Mouse (Mus musculus): Measurements from ENCODE around the gene H2-K1. TPM values are rescaled to one million over a fixed set of nuclear protein-coding genes. Genes with fewer than 3 reads are reported as not detected.

H2-K1 gene
- polyA plus RNA-seq (2012; rRNA removed) = 72.2 and 79.0 TPM in 2 replicates

- Histone ChIP-seq H3K4me1 (ENCODE audit: control insufficient read depth, insufficient read depth, low read length) (no peaks in the 10 kb centered on the region), H3K4me3 (ENCODE audit: insufficient read depth, low read length) (peak within 1 kb of the TSS; percentile 13), H3K27ac (ENCODE audit: insufficient read depth, low read length) (no peak within 1 kb of the TSS)
- peak; percentile 81 for TF ChIP-seq POLR2A (IDR thresholded peaks at IDR 0.05; ENCODE audit: extremely low read depth, insufficient read depth, low read length)
- no peak for TF ChIP-seq CTCF (IDR thresholded peaks at IDR 0.05; ENCODE audit: extremely low read depth, insufficient read depth, low read length)
Observed at GRCm38 (mm10) chr17:34000150-34000537, at the start of gene H2-K1. Gene H2-K1, minus strand, starts transcription at chr17:34000347.

GRCm38 (mm10) chr17:34047404-34048050 lies 47.4 kb upstream of the H2-K1 start:
- Histone ChIP-seq H3K4me1 (ENCODE audit: control insufficient read depth, insufficient read depth, low read length) (no peaks in the 10 kb centered on the region), H3K27ac (ENCODE audit: insufficient read depth, low read length) (no peak overlapping the region), H3K4me3 (ENCODE audit: insufficient read depth, low read length) (no peak overlapping the region)
- TF ChIP-seq CTCF (IDR thresholded peaks at IDR 0.05; ENCODE audit: extremely low read depth, insufficient read depth, low read length) (no peak), POLR2A (IDR thresholded peaks at IDR 0.05; ENCODE audit: extremely low read depth, insufficient read depth, low read length) (no peak)

- peaks cover 1% of the 10 kb centered on the region; the same call in 1 of the 2 replicates for H3K4me1 ChIP-seq (ENCODE audit: control insufficient read depth, insufficient read depth, low read length)
Observed at GRCm38 (mm10) chr17:34045941-34046340, 45.8 kb upstream of the H2-K1 start.

GRCm38 (mm10) chr17:34039562-34040450 lies 39.7 kb upstream of the H2-K1 start:
- H3K27ac ChIP-seq (ENCODE audit: insufficient read depth, low read length) = no peak overlapping the region
- TF ChIP-seq CTCF (IDR thresholded peaks at IDR 0.05; ENCODE audit: extremely low read depth, insufficient read depth, low read length) (no peak), POLR2A (IDR thresholded peaks at IDR 0.05; ENCODE audit: extremely low read depth, insufficient read depth, low read length) (no peak)
- peaks cover 3% of the 10 kb centered on the region; the same call in 1 of the 2 replicates for H3K4me1 ChIP-seq (ENCODE audit: control insufficient read depth, insufficient read depth, low read length)
- H3K4me3 ChIP-seq (ENCODE audit: insufficient read depth, low read length) = peak overlapping the region; percentile 21; the same call in 1 of the 2 replicates

More at GRCm38 (mm10) chr17:34045941-34046340, 45.8 kb upstream of the H2-K1 start:
- no peak overlapping the region for H3K27ac ChIP-seq (ENCODE audit: insufficient read depth, low read length)
- TF ChIP-seq CTCF (IDR thresholded peaks at IDR 0.05; ENCODE audit: extremely low read depth, insufficient read depth, low read length) (no peak), POLR2A (IDR thresholded peaks at IDR 0.05; ENCODE audit: extremely low read depth, insufficient read depth, low read length) (no peak)
- no peak overlapping the region for H3K4me3 ChIP-seq (ENCODE audit: insufficient read depth, low read length)

GRCm38 (mm10) chr17:34038878-34039561 lies 38.9 kb upstream of the H2-K1 start, which contains the start of gene Col11a2:
Gene Col11a2, plus strand, starts transcription at chr17:34039437.
- peaks cover 3% of the 10 kb centered on the region; the same call in 1 of the 2 replicates for H3K4me1 ChIP-seq (ENCODE audit: control insufficient read depth, insufficient read depth, low read length)
- H3K4me3 ChIP-seq (ENCODE audit: insufficient read depth, low read length) = peak within 1 kb of the TSS; percentile 21
- peak within 1 kb of the TSS; percentile 84 for H3K27ac ChIP-seq (ENCODE audit: insufficient read depth, low read length)
- TF ChIP-seq POLR2A (IDR thresholded peaks at IDR 0.05; ENCODE audit: extremely low read depth, insufficient read depth, low read length) = peak; percentile 17; the same call in 1 of the 2 replicates
- no peak for TF ChIP-seq CTCF (IDR thresholded peaks at IDR 0.05; ENCODE audit: extremely low read depth, insufficient read depth, low read length)

- Histone ChIP-seq H3K4me1 (ENCODE audit: control insufficient read depth, insufficient read depth, low read length) (peaks cover 3% of the 10 kb centered on the region; the same call in 1 of the 2 replicates), H3K4me3 (ENCODE audit: insufficient read depth, low read length) (peak overlapping the region; percentile 21; the same call in 1 of the 2 replicates), H3K27ac (ENCODE audit: insufficient read depth, low read length) (peak overlapping the region; percentile 84)
- TF ChIP-seq POLR2A (IDR thresholded peaks at IDR 0.05; ENCODE audit: extremely low read depth, insufficient read depth, low read length) (peak; percentile 21; the same call in 1 of the 2 replicates), CTCF (IDR thresholded peaks at IDR 0.05; ENCODE audit: extremely low read depth, insufficient read depth, low read length) (no peak)
Observed at GRCm38 (mm10) chr17:34038440-34038839, 38.3 kb upstream of the H2-K1 start.

- H3K27ac ChIP-seq (ENCODE audit: insufficient read depth, low read length) = no peak overlapping the region
- H3K4me3 ChIP-seq (ENCODE audit: insufficient read depth, low read length) = no peak overlapping the region
- H3K4me1 ChIP-seq (ENCODE audit: control insufficient read depth, insufficient read depth, low read length) = peaks cover 5% of the 10 kb centered on the region; the same call in 1 of the 2 replicates
- TF ChIP-seq POLR2A (IDR thresholded peaks at IDR 0.05; ENCODE audit: extremely low read depth, insufficient read depth, low read length) (no peak), CTCF (IDR thresholded peaks at IDR 0.05; ENCODE audit: extremely low read depth, insufficient read depth, low read length) (no peak)
Observed at GRCm38 (mm10) chr17:34037241-34037640, 37.1 kb upstream of the H2-K1 start.

- peaks cover 4% of the 10 kb centered on the region; the same call in 1 of the 2 replicates for H3K4me1 ChIP-seq (ENCODE audit: control insufficient read depth, insufficient read depth, low read length)
- no peak overlapping the region for H3K27ac ChIP-seq (ENCODE audit: insufficient read depth, low read length)
Observed at GRCm38 (mm10) chr17:34036647-34037046, 36.5 kb upstream of the H2-K1 start.

GRCm38 (mm10) chr17:34035517-34035916 lies 35.4 kb upstream of the H2-K1 start:
- Histone ChIP-seq H3K4me1 (ENCODE audit: control insufficient read depth, insufficient read depth, low read length) (peaks cover 7% of the 10 kb centered on the region; the same call in 1 of the 2 replicates), H3K27ac (ENCODE audit: insufficient read depth, low read length) (no peak overlapping the region), H3K4me3 (ENCODE audit: insufficient read depth, low read length) (no peak overlapping the region)
- TF ChIP-seq CTCF (IDR thresholded peaks at IDR 0.05; ENCODE audit: extremely low read depth, insufficient read depth, low read length) = no peak
- TF ChIP-seq POLR2A (IDR thresholded peaks at IDR 0.05; ENCODE audit: extremely low read depth, insufficient read depth, low read length) = no peak

More at GRCm38 (mm10) chr17:34036647-34037046, 36.5 kb upstream of the H2-K1 start:
- TF ChIP-seq POLR2A (IDR thresholded peaks at IDR 0.05; ENCODE audit: extremely low read depth, insufficient read depth, low read length) (no peak), CTCF (IDR thresholded peaks at IDR 0.05; ENCODE audit: extremely low read depth, insufficient read depth, low read length) (no peak)
- H3K4me3 ChIP-seq (ENCODE audit: insufficient read depth, low read length) = no peak overlapping the region
